Mouse (Mus musculus) ES-Bruce4 (cell line): ENCODE results near the gene Rwdd3.

Experiments
- CTCF ChIP-seq: IDR thresholded peaks from one replicate; pipeline ENCODE4 v1.8.1; 2011; ENCODE audit warnings: low read depth, low read length
- EP300 ChIP-seq: IDR thresholded peaks from 2 replicates; pipeline ENCODE4 v1.6.1; 2011; ENCODE audit warnings: low read depth, low read length; ENCODE audit not compliant: insufficient read depth

DNA sequence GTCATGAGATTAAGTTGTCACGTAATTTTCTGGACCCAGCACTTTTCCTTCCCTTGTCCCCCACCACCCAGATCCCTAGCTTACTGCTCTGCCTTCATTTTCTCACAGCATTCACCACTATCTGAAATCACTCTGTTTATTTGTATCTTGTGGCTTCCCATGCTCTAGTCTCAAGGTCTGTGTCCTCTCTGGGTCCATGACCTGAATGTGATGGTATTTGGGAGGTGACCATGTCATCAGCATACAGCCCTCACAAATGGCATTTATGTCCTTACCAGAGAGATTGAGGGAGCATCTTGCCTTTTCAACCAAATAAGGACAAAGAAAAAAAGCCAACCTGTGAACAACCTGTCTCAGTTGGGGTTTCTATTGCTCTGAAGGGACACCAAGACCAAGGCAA lies 4.5 kb upstream of the Rwdd3 start:
- TF ChIP-seq CTCF (no peak), EP300 (no peak)
